Mouse (Mus musculus) thymus, adult 2 months (tissue): ENCODE results near the gene Syf2. TPM values are rescaled to one million over a fixed set of nuclear protein-coding genes. Genes with fewer than 3 reads are reported as not detected.

Experiments
- DNase-seq: peaks from one replicate; pipeline ENCODE4 v3.0.0; 2021
- H3K27ac ChIP-seq: fragments of 200-500 bp; 2 replicates; pipeline ENCODE4 v1.5.1; 2012; ENCODE audit warnings: low read length, control low read depth; ENCODE audit not compliant: control insufficient read depth, insufficient read depth
- H3K27me3 ChIP-seq: fragments of 200-500 bp; 2 replicates; pipeline ENCODE4 v1.6.1; 2012; ENCODE audit warnings: mild to moderate bottlenecking, low read length, moderate library complexity, mixed read lengths; ENCODE audit not compliant: control insufficient read depth, insufficient read depth
- H3K36me3 ChIP-seq: fragments of 200-500 bp; 2 replicates; pipeline ENCODE4 v1.6.1; 2012; ENCODE audit warnings: mild to moderate bottlenecking, low read length, moderate library complexity; ENCODE audit not compliant: control insufficient read depth, insufficient read depth
- H3K4me1 ChIP-seq: fragments of 200-500 bp; replicated peaks from 2 replicates; pipeline ENCODE4 v1.6.1; 2012; ENCODE audit warnings: low read length; ENCODE audit not compliant: control insufficient read depth, insufficient read depth
- H3K4me3 ChIP-seq: fragments of 200-500 bp; 2 replicates; pipeline ENCODE4 v1.5.1; 2012; ENCODE audit warnings: mild to moderate bottlenecking, low read length, control low read depth, moderate library complexity; ENCODE audit not compliant: control insufficient read depth, insufficient read depth
- CTCF ChIP-seq: fragments of 200-500 bp; IDR thresholded peaks from 2 replicates; pipeline ENCODE4 v1.5.1; 2012; ENCODE audit warnings: mild to moderate bottlenecking, control low read depth, low read length, moderate library complexity, borderline replicate concordance; ENCODE audit not compliant: control insufficient read depth, poor library complexity, insufficient read depth; ENCODE audit errors: extremely low read depth
- POLR2A ChIP-seq: fragments of 200-500 bp; IDR thresholded peaks from 2 replicates; pipeline ENCODE4 v1.6.1; 2012; ENCODE audit warnings: mild to moderate bottlenecking, low read length, control low read depth, moderate library complexity; ENCODE audit not compliant: control insufficient read depth, poor library complexity, insufficient read depth; ENCODE audit errors: extremely low read depth
- WGBS: fragments of 180-500 bp; shearing (Covaris S2); methylation state at CpG from one replicate; pipeline ENCODE4 v1.1.7; 2018; 5-methylcytosine and 5-hydroxymethylcytosine counted together
- polyA plus RNA-seq: library from polyadenylated mRNA; depleted of rRNA; stranded (reverse); fragments of >200 nt; gene quantifications from 2 replicates; pipeline ENCODE4 v1.2.3, GENCODE M21; 2012

Syf2 gene
- polyA plus RNA-seq, 1 experiment: 42.8 TPM

- Histone ChIP-seq H3K27me3 (no peaks in the 10 kb centered on the region), H3K4me3 (no peak overlapping the region), H3K27ac (peak overlapping the region; percentile 19; the same call in 1 of the 2 replicates), H3K4me1 (peaks cover 46% of the 10 kb centered on the region), H3K36me3 (peaks cover 6% of the 10 kb centered on the region; the same call in 1 of the 2 replicates)
- WGBS: 94% methylated on average over 3 of the region's 3 CpGs
- TF ChIP-seq POLR2A (no peak), CTCF (no peak)
- DNase-seq: no peak
These were observed 13.5 kb upstream of the Syf2 start for GRCm38 (mm10) chr4:134917194-134917593.

GRCm38 (mm10) chr4:134918381-134918780, 12.3 kb upstream of the Syf2 start:
- peak overlapping the region; percentile 99 for H3K27ac ChIP-seq
- no peak for TF ChIP-seq POLR2A
- no peak for TF ChIP-seq CTCF
- H3K4me3 ChIP-seq: no peak overlapping the region
- peaks cover 40% of the 10 kb centered on the region for H3K4me1 ChIP-seq
- H3K36me3 ChIP-seq: no peaks in the 10 kb centered on the region
- DNase-seq: peak; percentile 73
- WGBS: 2% methylated on average over 7 of the region's 7 CpGs
- H3K27me3 ChIP-seq: no peaks in the 10 kb centered on the region

GRCm38 (mm10) chr4:134919733-134920540, 10.8 kb upstream of the Syf2 start:
- peak overlapping the region; percentile 99 for H3K27ac ChIP-seq
- 7% methylated on average over 12 of the region's 12 CpGs for WGBS
- TF ChIP-seq CTCF (no peak), POLR2A (no peak)
- peaks cover 40% of the 10 kb centered on the region for H3K4me1 ChIP-seq
- no peak overlapping the region for H3K4me3 ChIP-seq
- H3K27me3 ChIP-seq: no peaks in the 10 kb centered on the region
- DNase-seq: peak; percentile 42
- H3K36me3 ChIP-seq: peaks cover 5% of the 10 kb centered on the region

GRCm38 (mm10) chr4:134920631-134921030, 10.1 kb upstream of the Syf2 start:
- Histone ChIP-seq H3K36me3 (peaks cover 11% of the 10 kb centered on the region), H3K4me1 (peaks cover 38% of the 10 kb centered on the region), H3K4me3 (no peak overlapping the region), H3K27me3 (no peaks in the 10 kb centered on the region), H3K27ac (peak overlapping the region; percentile 99)
- TF ChIP-seq CTCF (no peak), POLR2A (no peak)
- no peak for DNase-seq
- WGBS: 91% methylated on average over 6 of the region's 6 CpGs

GRCm38 (mm10) chr4:134921703-134922102, 9.0 kb upstream of the Syf2 start:
- 94% methylated on average over 4 of the region's 4 CpGs for WGBS
- H3K4me3 ChIP-seq: no peak overlapping the region
- peaks cover 33% of the 10 kb centered on the region for H3K4me1 ChIP-seq
- no peaks in the 10 kb centered on the region for H3K27me3 ChIP-seq
- no peak for DNase-seq
- H3K27ac ChIP-seq: no peak overlapping the region
- H3K36me3 ChIP-seq: peaks cover 22% of the 10 kb centered on the region
- no peak for TF ChIP-seq POLR2A
- TF ChIP-seq CTCF: no peak

GRCm38 (mm10) chr4:134922111-134922924, 8.4 kb upstream of the Syf2 start:
- WGBS: 62% methylated on average over 10 of the region's 10 CpGs
- TF ChIP-seq CTCF: no peak
- TF ChIP-seq POLR2A: no peak
- H3K36me3 ChIP-seq: peaks cover 28% of the 10 kb centered on the region
- H3K4me3 ChIP-seq: peak overlapping the region; percentile 59
- DNase-seq: no peak
- H3K27me3 ChIP-seq: no peaks in the 10 kb centered on the region
- H3K27ac ChIP-seq: peak overlapping the region; percentile 76
- H3K4me1 ChIP-seq: peaks cover 30% of the 10 kb centered on the region
